Mouse (Mus musculus): Measurements from ENCODE around the gene Itga4. TPM values are rescaled to one million over a fixed set of nuclear protein-coding genes. Genes with fewer than 3 reads are reported as not detected.

Gene Itga4
- polyA plus RNA-seq, 1 experiment from 2014 or later: 4.3 TPM

GRCm38 (mm10) chr2:79312499-79312898, 57.3 kb downstream of the Itga4 start:
- H3K9ac ChIP-seq (ENCODE audit: low read length): no peak overlapping the region
- no peaks in the 10 kb centered on the region for H3K36me3 ChIP-seq (ENCODE audit: control insufficient read depth, insufficient read depth, low read length)
- 64% methylated on average over 4 of the region's 4 CpGs for WGBS
- H3K27ac ChIP-seq (ENCODE audit: low read depth): no peak overlapping the region
- no peaks in the 10 kb centered on the region for H3K9me3 ChIP-seq (ENCODE audit: control insufficient read depth, low read length)
- H3K27me3 ChIP-seq (replicated peaks; ENCODE audit: control insufficient read depth, insufficient read depth, low read length): no peaks in the 10 kb centered on the region
- H3K4me3 ChIP-seq (ENCODE audit: low read depth, low read length): no peak overlapping the region
- no peak overlapping the region for H3K4me2 ChIP-seq (ENCODE audit: low read length)
- ATAC-seq (replicated peaks; ENCODE audit: low FRiP score, low TSS enrichment, low read depth): no peak
- no peaks in the 10 kb centered on the region for H3K4me1 ChIP-seq (replicated peaks; ENCODE audit: control insufficient read depth, insufficient read depth, low read length)
- no peak for DNase-seq (ENCODE audit: low spot score)

- no peak for ATAC-seq (replicated peaks; ENCODE audit: low FRiP score, low TSS enrichment, low read depth)
- H3K36me3 ChIP-seq (ENCODE audit: control insufficient read depth, insufficient read depth, low read length): no peaks in the 10 kb centered on the region
- DNase-seq (ENCODE audit: low spot score): no peak
- H3K27me3 ChIP-seq (replicated peaks; ENCODE audit: control insufficient read depth, insufficient read depth, low read length): no peaks in the 10 kb centered on the region
- H3K9me3 ChIP-seq (ENCODE audit: control insufficient read depth, low read length): no peaks in the 10 kb centered on the region
- no peak overlapping the region for H3K9ac ChIP-seq (ENCODE audit: low read length)
- 91% methylated on average over 4 of the region's 4 CpGs for WGBS
- H3K27ac ChIP-seq (ENCODE audit: low read depth): no peak overlapping the region
- H3K4me1 ChIP-seq (replicated peaks; ENCODE audit: control insufficient read depth, insufficient read depth, low read length): no peaks in the 10 kb centered on the region
- H3K4me3 ChIP-seq (ENCODE audit: low read depth, low read length): no peak overlapping the region
- no peak overlapping the region for H3K4me2 ChIP-seq (ENCODE audit: low read length)
Measured at GRCm38 (mm10) chr2:79315108-79315507, 59.9 kb downstream of the Itga4 start.

- WGBS: 91% methylated on average over 9 of the region's 9 CpGs
- Histone ChIP-seq H3K4me3 (ENCODE audit: low read depth, low read length) (no peak overlapping the region), H3K9me3 (ENCODE audit: control insufficient read depth, low read length) (no peaks in the 10 kb centered on the region), H3K9ac (ENCODE audit: low read length) (no peak overlapping the region), H3K27me3 (replicated peaks; ENCODE audit: control insufficient read depth, insufficient read depth, low read length) (no peaks in the 10 kb centered on the region), H3K4me2 (ENCODE audit: low read length) (no peak overlapping the region), H3K27ac (ENCODE audit: low read depth) (no peak overlapping the region), H3K36me3 (ENCODE audit: control insufficient read depth, insufficient read depth, low read length) (no peaks in the 10 kb centered on the region), H3K4me1 (replicated peaks; ENCODE audit: control insufficient read depth, insufficient read depth, low read length) (no peaks in the 10 kb centered on the region)
- no peak for ATAC-seq (replicated peaks; ENCODE audit: low FRiP score, low TSS enrichment, low read depth)
- DNase-seq (ENCODE audit: low spot score): no peak
Measured at GRCm38 (mm10) chr2:79316182-79316880, 61.1 kb downstream of the Itga4 start.

GRCm38 (mm10) chr2:79328079-79328478, 72.9 kb downstream of the Itga4 start:
- H3K4me2 ChIP-seq (ENCODE audit: low read length): no peak overlapping the region
- ATAC-seq (replicated peaks; ENCODE audit: low FRiP score, low TSS enrichment, low read depth) (no peak), DNase-seq (ENCODE audit: low spot score) (no peak)
- 69% methylated on average over 2 of the region's 2 CpGs for WGBS
- no peak overlapping the region for H3K4me3 ChIP-seq (ENCODE audit: low read depth, low read length)
- H3K9ac ChIP-seq (ENCODE audit: low read length): no peak overlapping the region
- H3K36me3 ChIP-seq (ENCODE audit: control insufficient read depth, insufficient read depth, low read length): no peaks in the 10 kb centered on the region
- no peak overlapping the region for H3K27ac ChIP-seq (ENCODE audit: low read depth)
- H3K27me3 ChIP-seq (replicated peaks; ENCODE audit: control insufficient read depth, insufficient read depth, low read length): no peaks in the 10 kb centered on the region
- H3K4me1 ChIP-seq (replicated peaks; ENCODE audit: control insufficient read depth, insufficient read depth, low read length): no peaks in the 10 kb centered on the region
- H3K9me3 ChIP-seq (ENCODE audit: control insufficient read depth, low read length): no peaks in the 10 kb centered on the region

- H3K9ac ChIP-seq (ENCODE audit: low read length): no peak overlapping the region
- ATAC-seq (replicated peaks; ENCODE audit: low FRiP score, low TSS enrichment, low read depth) (no peak), DNase-seq (ENCODE audit: low spot score) (no peak)
- no peaks in the 10 kb centered on the region for H3K27me3 ChIP-seq (replicated peaks; ENCODE audit: control insufficient read depth, insufficient read depth, low read length)
- H3K4me1 ChIP-seq (replicated peaks; ENCODE audit: control insufficient read depth, insufficient read depth, low read length): no peaks in the 10 kb centered on the region
- H3K4me2 ChIP-seq (ENCODE audit: low read length): no peak overlapping the region
- no peaks in the 10 kb centered on the region for H3K9me3 ChIP-seq (ENCODE audit: control insufficient read depth, low read length)
- no peak overlapping the region for H3K4me3 ChIP-seq (ENCODE audit: low read depth, low read length)
- no peak overlapping the region for H3K27ac ChIP-seq (ENCODE audit: low read depth)
- no peaks in the 10 kb centered on the region for H3K36me3 ChIP-seq (ENCODE audit: control insufficient read depth, insufficient read depth, low read length)
Measured at GRCm38 (mm10) chr2:79334661-79335060, 79.4 kb downstream of the Itga4 start.

- H3K36me3 ChIP-seq (ENCODE audit: control insufficient read depth, insufficient read depth, low read length): no peaks in the 10 kb centered on the region
- no peaks in the 10 kb centered on the region for H3K4me1 ChIP-seq (replicated peaks; ENCODE audit: control insufficient read depth, insufficient read depth, low read length)
- H3K27me3 ChIP-seq (replicated peaks; ENCODE audit: control insufficient read depth, insufficient read depth, low read length): no peaks in the 10 kb centered on the region
- H3K9ac ChIP-seq (ENCODE audit: low read length): no peak overlapping the region
- no peak overlapping the region for H3K4me3 ChIP-seq (ENCODE audit: low read depth, low read length)
- no peak for DNase-seq (ENCODE audit: low spot score)
- no peaks in the 10 kb centered on the region for H3K9me3 ChIP-seq (ENCODE audit: control insufficient read depth, low read length)
- H3K27ac ChIP-seq (ENCODE audit: low read depth): no peak overlapping the region
- no peak for ATAC-seq (replicated peaks; ENCODE audit: low FRiP score, low TSS enrichment, low read depth)
- H3K4me2 ChIP-seq (ENCODE audit: low read length): no peak overlapping the region
- 58% methylated on average over 1 of the region's 1 CpGs for WGBS
Measured at GRCm38 (mm10) chr2:79336141-79336540, 80.9 kb downstream of the Itga4 start.

- DNase-seq (ENCODE audit: low spot score) (no peak), ATAC-seq (replicated peaks; ENCODE audit: low FRiP score, low TSS enrichment, low read depth) (no peak)
- Histone ChIP-seq H3K27me3 (replicated peaks; ENCODE audit: control insufficient read depth, insufficient read depth, low read length) (no peaks in the 10 kb centered on the region), H3K9me3 (ENCODE audit: control insufficient read depth, low read length) (no peaks in the 10 kb centered on the region), H3K27ac (ENCODE audit: low read depth) (no peak overlapping the region), H3K4me2 (ENCODE audit: low read length) (no peak overlapping the region), H3K4me3 (ENCODE audit: low read depth, low read length) (no peak overlapping the region), H3K9ac (ENCODE audit: low read length) (no peak overlapping the region), H3K36me3 (ENCODE audit: control insufficient read depth, insufficient read depth, low read length) (no peaks in the 10 kb centered on the region), H3K4me1 (replicated peaks; ENCODE audit: control insufficient read depth, insufficient read depth, low read length) (no peaks in the 10 kb centered on the region)
- 88% methylated on average over 1 of the region's 1 CpGs for WGBS
Measured at GRCm38 (mm10) chr2:79339003-79339402, 83.8 kb downstream of the Itga4 start.

- H3K9ac ChIP-seq (ENCODE audit: low read length): no peak overlapping the region
- 85% methylated on average over 8 of the region's 8 CpGs for WGBS
- ATAC-seq (replicated peaks; ENCODE audit: low FRiP score, low TSS enrichment, low read depth) (no peak), DNase-seq (ENCODE audit: low spot score) (no peak)
- H3K9me3 ChIP-seq (ENCODE audit: control insufficient read depth, low read length): no peaks in the 10 kb centered on the region
- H3K36me3 ChIP-seq (ENCODE audit: control insufficient read depth, insufficient read depth, low read length): no peaks in the 10 kb centered on the region
- no peaks in the 10 kb centered on the region for H3K4me1 ChIP-seq (replicated peaks; ENCODE audit: control insufficient read depth, insufficient read depth, low read length)
- no peaks in the 10 kb centered on the region for H3K27me3 ChIP-seq (replicated peaks; ENCODE audit: control insufficient read depth, insufficient read depth, low read length)
- no peak overlapping the region for H3K27ac ChIP-seq (ENCODE audit: low read depth)
- no peak overlapping the region for H3K4me2 ChIP-seq (ENCODE audit: low read length)
- H3K4me3 ChIP-seq (ENCODE audit: low read depth, low read length): no peak overlapping the region
Measured at GRCm38 (mm10) chr2:79343115-79343514, 87.9 kb downstream of the Itga4 start.

Data from intestine, embryonic 14.5 days (tissue).